Mouse (Mus musculus) spleen, adult 2 months (tissue): ENCODE results near the gene Vti1a. TPM values are rescaled to one million over a fixed set of nuclear protein-coding genes. Genes with fewer than 3 reads are reported as not detected.
A peak's percentile ranks its signal among the peaks of the same experiment; 100 is the strongest.

Source experiments
- DNase-seq, 2 experiments: peaks; one replicate each; pipeline versions ENCODE4 v3.0.0 to v3.0.0-alpha.2; 2012 to 2021; ENCODE audit warnings: low spot score in 2 of 2, low read depth in 1 of 2
- H3K27ac ChIP-seq: fragments of 200-500 bp; 2 replicates; pipeline ENCODE4 v1.5.1; 2012; ENCODE audit warnings: low read length, inconsistent platforms; ENCODE audit not compliant: insufficient read depth
- H3K27me3 ChIP-seq: fragments of 200-500 bp; 2 replicates; pipeline ENCODE4 v1.6.1; 2012; ENCODE audit warnings: mild to moderate bottlenecking, moderate library complexity, low read length, inconsistent platforms; ENCODE audit not compliant: control insufficient read depth, insufficient read depth
- H3K36me3 ChIP-seq: fragments of 200-500 bp; 2 replicates; pipeline ENCODE4 v1.6.1; 2012; ENCODE audit warnings: mild to moderate bottlenecking, low read length, inconsistent platforms; ENCODE audit not compliant: control insufficient read depth, insufficient read depth
- H3K4me1 ChIP-seq: fragments of 200-500 bp; 2 replicates; pipeline ENCODE4 v1.6.1; 2011; ENCODE audit warnings: inconsistent platforms; ENCODE audit not compliant: control insufficient read depth, insufficient read depth, insufficient read length
- H3K4me3 ChIP-seq: fragments of 200-500 bp; 2 replicates; pipeline ENCODE4 v1.5.1; 2011; ENCODE audit warnings: mild to moderate bottlenecking, inconsistent platforms; ENCODE audit not compliant: insufficient read depth, insufficient read length; ENCODE audit errors: extremely low read depth
- CTCF ChIP-seq: fragments of 200-500 bp; IDR thresholded peaks from 2 replicates; pipeline ENCODE4 v1.5.1; 2011; ENCODE audit warnings: mild to moderate bottlenecking, inconsistent platforms; ENCODE audit not compliant: insufficient read depth, insufficient read length, insufficient replicate concordance; ENCODE audit errors: extremely low read depth
- POLR2A ChIP-seq: fragments of 200-500 bp; IDR thresholded peaks from 2 replicates; pipeline ENCODE4 v1.6.1; 2011; ENCODE audit warnings: low read depth, low read length, inconsistent platforms
- WGBS: fragments of 180-500 bp; shearing (Covaris S2); methylation state at CpG from one replicate; pipeline ENCODE4 v1.1.7; 2018; 5-methylcytosine and 5-hydroxymethylcytosine counted together
- polyA plus RNA-seq: library from polyadenylated mRNA; depleted of rRNA; stranded (reverse); fragments of >200 nt; gene quantifications from 2 replicates; pipeline ENCODE4 v1.2.3, GENCODE M21; 2012

The Vti1a gene
- polyA plus RNA-seq, 1 experiment = 7.0 TPM

DNA sequence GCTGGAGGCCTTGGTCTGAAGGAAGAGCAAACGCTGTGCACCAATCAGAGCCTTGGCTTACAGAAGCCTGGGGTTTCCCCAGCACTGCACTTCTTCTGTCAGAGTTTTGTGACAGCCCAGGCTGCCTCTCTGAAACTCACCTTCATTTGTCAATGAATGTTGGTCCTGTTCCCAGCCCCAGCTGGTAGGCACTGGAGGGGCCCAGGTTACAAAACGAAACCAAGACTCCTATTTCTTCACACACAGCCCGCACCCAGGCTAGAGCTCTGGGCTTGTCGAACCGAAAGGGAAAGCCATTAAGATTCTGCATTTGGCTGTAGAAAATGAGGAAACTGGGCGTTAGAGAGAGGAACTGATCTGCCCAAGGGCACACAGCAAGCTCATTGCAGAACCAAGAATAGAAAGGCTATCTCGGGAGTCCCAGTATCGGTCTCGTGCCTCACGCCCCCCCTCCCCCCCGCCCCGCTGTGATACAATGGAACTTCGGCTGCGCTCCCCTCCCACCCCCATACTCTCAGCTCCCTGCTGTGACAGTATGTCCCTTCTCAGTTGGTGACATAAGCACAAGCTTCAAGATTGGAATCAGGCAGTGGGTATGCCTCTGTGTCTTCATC is 327.3 kb downstream of the Vti1a start:
- peaks cover 9% of the 10 kb centered on the region; the same call in 1 of the 2 replicates for H3K4me1 ChIP-seq
- H3K27me3 ChIP-seq = no peaks in the 10 kb centered on the region
- H3K36me3 ChIP-seq = no peaks in the 10 kb centered on the region
- peak overlapping the region; percentile 51 for H3K4me3 ChIP-seq
- DNase-seq = peak; percentile 45 to 80
- no peak for TF ChIP-seq CTCF
- no peak for TF ChIP-seq POLR2A
- WGBS = 3% methylated on average over 14 of the region's 14 CpGs
- peak overlapping the region; percentile 70 for H3K27ac ChIP-seq

GRCm38 (mm10) chr19:55643931-55644330 is 327.8 kb downstream of the Vti1a start:
- no peaks in the 10 kb centered on the region for H3K36me3 ChIP-seq
- DNase-seq = no peak
- TF ChIP-seq POLR2A (no peak), CTCF (no peak)
- 68% methylated on average over 13 of the region's 13 CpGs for WGBS
- peak overlapping the region; percentile 51; the same call in 1 of the 2 replicates for H3K4me3 ChIP-seq
- H3K4me1 ChIP-seq = peaks cover 12% of the 10 kb centered on the region; the same call in 1 of the 2 replicates
- no peaks in the 10 kb centered on the region for H3K27me3 ChIP-seq
- peak overlapping the region; percentile 42 for H3K27ac ChIP-seq

DNA sequence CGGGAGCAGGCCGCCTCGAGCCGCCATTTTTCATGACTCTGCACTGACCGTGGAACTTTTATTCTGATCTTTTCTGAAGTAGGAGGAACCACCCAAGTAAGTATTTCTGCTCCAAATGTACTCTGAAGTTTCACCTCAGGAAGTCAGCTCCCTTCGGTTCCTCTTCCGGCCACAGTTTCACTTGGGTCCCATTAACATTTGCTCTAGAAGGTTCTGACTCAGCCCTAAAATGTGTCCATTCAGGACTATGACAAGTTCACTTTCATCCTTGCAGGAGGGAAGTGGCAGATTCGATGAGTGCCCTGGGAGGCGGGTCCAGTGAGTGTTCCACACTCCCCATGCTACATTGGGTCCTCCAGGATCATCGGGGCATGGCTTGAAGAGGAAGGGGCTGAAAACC is 333.3 kb downstream of the Vti1a start:
- Histone ChIP-seq H3K27ac (peak overlapping the region; percentile 11; the same call in 1 of the 2 replicates), H3K27me3 (no peaks in the 10 kb centered on the region), H3K4me1 (peaks cover 25% of the 10 kb centered on the region; the same call in 1 of the 2 replicates), H3K4me3 (no peak overlapping the region), H3K36me3 (no peaks in the 10 kb centered on the region)
- DNase-seq = peak in 1 of 2 experiments; percentile 18
- 25% methylated on average over 10 of the region's 10 CpGs for WGBS
- TF ChIP-seq POLR2A (no peak), CTCF (no peak)

- 52% methylated on average over 9 of the region's 9 CpGs for WGBS
- no peaks in the 10 kb centered on the region for H3K27me3 ChIP-seq
- TF ChIP-seq POLR2A = no peak
- TF ChIP-seq CTCF = no peak
Measured at GRCm38 (mm10) chr19:55651017-55651416, 334.9 kb downstream of the Vti1a start.

GRCm38 (mm10) chr19:55652693-55653265 is 336.7 kb downstream of the Vti1a start:
- WGBS = 56% methylated on average over 7 of the region's 7 CpGs
- Histone ChIP-seq H3K4me3 (no peak overlapping the region), H3K27me3 (no peaks in the 10 kb centered on the region), H3K4me1 (peaks cover 24% of the 10 kb centered on the region; the same call in 1 of the 2 replicates), H3K36me3 (no peaks in the 10 kb centered on the region), H3K27ac (no peak overlapping the region)
- peak in 1 of 2 experiments; percentile 18 for DNase-seq
- no peak for TF ChIP-seq CTCF
- no peak for TF ChIP-seq POLR2A

More at GRCm38 (mm10) chr19:55651017-55651416, 334.9 kb downstream of the Vti1a start:
- Histone ChIP-seq H3K4me3 (no peak overlapping the region), H3K36me3 (no peaks in the 10 kb centered on the region), H3K4me1 (peaks cover 24% of the 10 kb centered on the region; the same call in 1 of the 2 replicates), H3K27ac (no peak overlapping the region)
- DNase-seq = peak in 1 of 2 experiments; percentile 17

- TF ChIP-seq POLR2A (no peak), CTCF (no peak)
- Histone ChIP-seq H3K27me3 (no peaks in the 10 kb centered on the region), H3K4me3 (no peak overlapping the region), H3K27ac (no peak overlapping the region), H3K4me1 (peaks cover 6% of the 10 kb centered on the region; the same call in 1 of the 2 replicates), H3K36me3 (no peaks in the 10 kb centered on the region)
- peak in 1 of 2 experiments; percentile 18 for DNase-seq
- WGBS = 18% methylated on average over 11 of the region's 11 CpGs
Measured at GRCm38 (mm10) chr19:55660165-55660564, 344.1 kb downstream of the Vti1a start.
